Mouse (Mus musculus) limb, embryonic 11.5 days (tissue): Measurements from ENCODE around the gene Atrip. TPM values are rescaled to one million over a fixed set of nuclear protein-coding genes. Genes with fewer than 3 reads are reported as not detected.
A peak's percentile ranks its signal among the peaks of the same experiment; 100 is the strongest.

Source experiments
- ATAC-seq: fragments of 200-750 bp; cut with Nextera tagmentation; 2 replicates; pipeline ENCODE4 v1.8.0; 2017; ENCODE audit warnings: low read depth; ENCODE audit not compliant: insufficient number of reproducible peaks, low FRiP score, low TSS enrichment
- DNase-seq: peaks from one replicate; pipeline ENCODE4 v3.0.0-alpha.2; 2015; ENCODE audit warnings: low spot score
- H3K27ac ChIP-seq: fragments of 300-500 bp; sonication (generic); replicated peaks from 2 replicates; pipeline ENCODE4 v1.5.1; 2014; ENCODE audit warnings: low read depth, mild to moderate bottlenecking, low read length
- H3K27me3 ChIP-seq: fragments of 300-500 bp; sonication (generic); 2 replicates; pipeline ENCODE4 v1.6.1; 2014; ENCODE audit warnings: mild to moderate bottlenecking, low read length, mixed read lengths; ENCODE audit not compliant: control insufficient read depth, insufficient read depth
- H3K36me3 ChIP-seq: fragments of 300-500 bp; sonication (generic); 2 replicates; pipeline ENCODE4 v1.6.1; 2014; ENCODE audit warnings: mild to moderate bottlenecking, low read length, moderate library complexity, mixed read lengths; ENCODE audit not compliant: control insufficient read depth, insufficient read depth
- H3K4me1 ChIP-seq: fragments of 300-500 bp; sonication (generic); 2 replicates; pipeline ENCODE4 v1.6.1; 2014; ENCODE audit warnings: low read length, mixed read lengths; ENCODE audit not compliant: control insufficient read depth, insufficient read depth
- H3K4me2 ChIP-seq: fragments of 300-500 bp; sonication (generic); 2 replicates; pipeline ENCODE4 v1.6.1; 2014; ENCODE audit warnings: low read depth, mild to moderate bottlenecking, moderate library complexity; ENCODE audit not compliant: severe bottlenecking
- H3K4me3 ChIP-seq: fragments of 300-500 bp; sonication (generic); 2 replicates; pipeline ENCODE4 v1.5.1; 2014; ENCODE audit warnings: low read depth, low read length
- H3K9ac ChIP-seq: fragments of 300-500 bp; sonication (generic); 2 replicates; pipeline ENCODE4 v1.6.1; 2014; ENCODE audit warnings: mild to moderate bottlenecking, low read length
- H3K9me3 ChIP-seq: fragments of 300-500 bp; sonication (generic); 2 replicates; pipeline ENCODE4 v1.6.1; 2016; ENCODE audit warnings: low read length; ENCODE audit not compliant: control insufficient read depth
- WGBS: fragments of 180-500 bp; shearing (Covaris S2); extraction: QIAGEN DNeasy Blood & Tissue Kit; methylation state at CpG from one replicate; pipeline ENCODE4 v1.1.7; 2014; 5-methylcytosine and 5-hydroxymethylcytosine counted together
- polyA plus RNA-seq: library from polyadenylated mRNA; unstranded; fragments of >200 nt; fragmentation: Nextera tagmentation; extraction: Ambion mirVana; gene quantifications from 2 replicates; pipeline ENCODE4 v1.2.1, GENCODE M21; 2014

Gene Atrip
- polyA plus RNA-seq, 1 experiment from 2014 or later = 28.4 TPM

DNA sequence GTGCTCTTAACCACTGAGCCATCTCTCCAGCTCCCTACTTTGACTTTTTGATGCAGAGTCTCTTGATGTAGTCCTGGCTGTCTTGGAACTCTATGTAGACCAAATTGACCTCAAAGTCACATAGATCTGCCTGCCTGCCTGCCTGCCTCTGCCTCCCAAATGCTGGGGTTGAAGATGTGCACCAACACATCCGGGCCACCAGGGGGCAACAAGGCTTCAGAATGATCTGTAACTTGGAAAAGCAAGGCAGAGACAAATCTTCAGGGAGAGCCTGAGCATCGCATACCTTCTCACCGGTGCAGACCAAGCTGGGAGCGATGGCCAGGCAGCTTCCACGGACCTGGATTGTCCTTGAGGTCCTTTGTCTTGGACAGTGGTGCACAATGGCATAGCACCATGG, 27.6 kb downstream of the Atrip start:
- Histone ChIP-seq H3K9me3 (no peaks in the 10 kb centered on the region), H3K36me3 (no peaks in the 10 kb centered on the region; the same call in 1 of the 2 replicates), H3K27me3 (no peaks in the 10 kb centered on the region), H3K4me3 (no peak overlapping the region), H3K4me1 (no peaks in the 10 kb centered on the region), H3K9ac (no peak overlapping the region), H3K4me2 (no peak overlapping the region), H3K27ac (no peak overlapping the region)
- DNase-seq (peak; percentile 50), ATAC-seq (no peak)
- 36% methylated on average over 5 of the region's 5 CpGs for WGBS

DNA sequence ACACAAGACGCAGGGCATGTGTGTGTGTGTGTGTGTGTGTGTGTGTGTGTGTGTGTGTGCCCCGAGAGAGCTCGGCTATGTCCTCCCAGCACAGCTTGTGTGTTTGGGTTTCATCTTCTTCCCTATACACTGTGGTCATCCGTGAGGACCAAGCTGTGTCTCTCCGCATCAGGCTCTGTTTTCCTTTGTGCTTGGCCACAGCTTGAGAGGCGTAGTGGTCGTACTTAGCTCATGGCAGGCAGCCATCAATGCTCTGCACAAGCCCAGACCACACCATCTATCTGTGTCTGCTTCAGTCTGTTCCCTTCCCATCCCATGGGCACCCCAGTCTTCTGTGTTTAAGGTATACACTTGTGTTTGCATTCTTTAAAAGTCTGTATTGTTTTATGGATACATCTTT, 32.6 kb downstream of the Atrip start:
- Histone ChIP-seq H3K36me3 (no peaks in the 10 kb centered on the region), H3K4me2 (no peak overlapping the region), H3K9ac (no peak overlapping the region), H3K27me3 (no peaks in the 10 kb centered on the region), H3K27ac (no peak overlapping the region), H3K9me3 (no peaks in the 10 kb centered on the region), H3K4me1 (no peaks in the 10 kb centered on the region), H3K4me3 (no peak overlapping the region)
- no peak for ATAC-seq
- DNase-seq = no peak
- 82% methylated on average over 7 of the region's 7 CpGs for WGBS

- Histone ChIP-seq H3K9ac (0 out of 2 replicates have a peak overlapping the region, but pooled peaks have one; percentile 19), H3K9me3 (no peaks in the 10 kb centered on the region), H3K36me3 (no peaks in the 10 kb centered on the region), H3K27ac (no peak overlapping the region), H3K4me3 (no peak overlapping the region), H3K4me2 (no peak overlapping the region), H3K27me3 (no peaks in the 10 kb centered on the region), H3K4me1 (no peaks in the 10 kb centered on the region)
- 71% methylated on average over 6 of the region's 6 CpGs for WGBS
- DNase-seq (no peak), ATAC-seq (0 out of 2 replicates have a peak, but pooled peaks have one; percentile 27)
These were observed 33.0 kb downstream of the Atrip start for GRCm38 (mm10) chr9:109040906-109041305.

- 85% methylated on average over 8 of the region's 8 CpGs for WGBS
- no peak overlapping the region for H3K9ac ChIP-seq
- ATAC-seq = no peak
These were observed 33.7 kb downstream of the Atrip start for GRCm38 (mm10) chr9:109040216-109040615.

GRCm38 (mm10) chr9:109039681-109040080, 34.2 kb downstream of the Atrip start:
- WGBS = 85% methylated on average over 4 of the region's 4 CpGs
- H3K9me3 ChIP-seq = no peaks in the 10 kb centered on the region
- H3K9ac ChIP-seq = no peak overlapping the region
- H3K27me3 ChIP-seq = no peaks in the 10 kb centered on the region
- no peak overlapping the region for H3K4me2 ChIP-seq
- H3K36me3 ChIP-seq = no peaks in the 10 kb centered on the region
- no peak overlapping the region for H3K27ac ChIP-seq
- H3K4me1 ChIP-seq = no peaks in the 10 kb centered on the region
- DNase-seq (no peak), ATAC-seq (no peak)
- H3K4me3 ChIP-seq = no peak overlapping the region

More at GRCm38 (mm10) chr9:109040216-109040615, 33.7 kb downstream of the Atrip start:
- H3K4me2 ChIP-seq = no peak overlapping the region
- H3K27ac ChIP-seq = no peak overlapping the region
- H3K36me3 ChIP-seq = no peaks in the 10 kb centered on the region
- DNase-seq = no peak
- H3K4me1 ChIP-seq = no peaks in the 10 kb centered on the region
- H3K9me3 ChIP-seq = no peaks in the 10 kb centered on the region
- H3K4me3 ChIP-seq = no peak overlapping the region
- H3K27me3 ChIP-seq = no peaks in the 10 kb centered on the region

DNA sequence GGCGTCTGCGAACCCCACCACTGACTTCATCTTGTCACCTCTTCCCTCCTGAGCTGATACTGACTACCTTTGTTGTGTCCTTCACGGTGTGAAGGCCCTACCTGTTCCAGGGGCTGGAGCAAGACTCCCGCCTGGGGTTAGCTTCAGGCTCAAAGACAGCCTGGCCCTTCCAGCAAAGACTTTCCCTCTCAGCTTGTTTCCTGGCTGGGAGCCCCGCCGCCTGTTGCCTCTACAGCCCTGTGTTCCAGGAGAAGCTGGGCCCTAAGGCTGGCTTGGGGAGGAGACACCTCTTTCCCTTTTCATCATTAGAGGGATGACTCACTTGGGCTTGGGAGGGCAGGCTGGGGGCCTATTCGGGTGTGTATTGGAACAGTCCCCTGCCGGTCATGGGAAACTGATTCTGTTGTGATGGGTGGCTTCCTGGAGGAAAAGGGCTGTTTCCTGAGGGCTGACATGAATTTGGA, 35.0 kb downstream of the Atrip start:
- Histone ChIP-seq H3K36me3 (no peaks in the 10 kb centered on the region), H3K9me3 (no peaks in the 10 kb centered on the region), H3K4me1 (no peaks in the 10 kb centered on the region), H3K9ac (peak overlapping the region; percentile 84), H3K4me3 (peak overlapping the region; percentile 73), H3K27me3 (no peaks in the 10 kb centered on the region), H3K4me2 (peak overlapping the region; percentile 83), H3K27ac (no peak overlapping the region)
- DNase-seq (no peak), ATAC-seq (peak; percentile 14; the same call in 1 of the 2 replicates)
- WGBS = 20% methylated on average over 8 of the region's 8 CpGs

- under 1% methylated on average over 40 of the region's 40 CpGs for WGBS
- H3K27ac ChIP-seq = 0 out of 2 replicates have a peak within 1 kb of the TSS, but pooled peaks have one; percentile 8
- no peaks in the 10 kb centered on the region for H3K27me3 ChIP-seq
- H3K9me3 ChIP-seq = no peaks in the 10 kb centered on the region
- peak within 1 kb of the TSS; percentile 84 for H3K9ac ChIP-seq
- H3K4me2 ChIP-seq = peak within 1 kb of the TSS; percentile 83
- ATAC-seq = peak; percentile 89
- DNase-seq = peak; percentile 90
- no peaks in the 10 kb centered on the region for H3K36me3 ChIP-seq
- no peaks in the 10 kb centered on the region for H3K4me1 ChIP-seq
- peak within 1 kb of the TSS; percentile 73 for H3K4me3 ChIP-seq
These were observed 35.6 kb downstream of the Atrip start, which contains the start of gene Shisa5 for GRCm38 (mm10) chr9:109038086-109038895. TSS of gene Shisa5 (plus strand) at chr9:109038565.

DNA sequence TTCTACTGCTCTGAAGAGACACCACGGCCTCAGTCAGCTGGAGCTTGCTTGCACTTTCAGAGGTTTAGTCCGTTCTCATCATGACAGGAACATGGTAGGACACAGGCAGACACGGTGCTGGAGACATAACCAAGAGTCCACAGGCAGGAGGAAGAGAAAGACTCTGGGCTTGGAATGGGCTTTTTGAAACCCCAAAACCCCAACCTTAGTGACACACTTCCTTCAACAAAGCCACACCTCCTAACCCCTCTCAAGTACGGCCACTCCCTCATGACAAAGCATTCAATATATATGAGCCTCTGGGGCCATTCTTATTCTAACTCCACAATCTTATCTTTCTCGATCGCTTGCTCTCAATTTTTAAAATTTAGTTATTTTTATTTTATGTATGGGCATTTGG, 41.5 kb downstream of the Atrip start:
- no peak overlapping the region for H3K4me2 ChIP-seq
- H3K36me3 ChIP-seq = no peaks in the 10 kb centered on the region
- 87% methylated on average over 6 of the region's 6 CpGs for WGBS
- no peak overlapping the region for H3K4me3 ChIP-seq
- H3K27me3 ChIP-seq = no peaks in the 10 kb centered on the region
- no peak overlapping the region for H3K27ac ChIP-seq
- H3K4me1 ChIP-seq = no peaks in the 10 kb centered on the region
- ATAC-seq = no peak
- no peaks in the 10 kb centered on the region for H3K9me3 ChIP-seq
- H3K9ac ChIP-seq = no peak overlapping the region
- no peak for DNase-seq
